ENCODE assay signal across 13 mouse cellular contexts in the genomic region with DNA sequence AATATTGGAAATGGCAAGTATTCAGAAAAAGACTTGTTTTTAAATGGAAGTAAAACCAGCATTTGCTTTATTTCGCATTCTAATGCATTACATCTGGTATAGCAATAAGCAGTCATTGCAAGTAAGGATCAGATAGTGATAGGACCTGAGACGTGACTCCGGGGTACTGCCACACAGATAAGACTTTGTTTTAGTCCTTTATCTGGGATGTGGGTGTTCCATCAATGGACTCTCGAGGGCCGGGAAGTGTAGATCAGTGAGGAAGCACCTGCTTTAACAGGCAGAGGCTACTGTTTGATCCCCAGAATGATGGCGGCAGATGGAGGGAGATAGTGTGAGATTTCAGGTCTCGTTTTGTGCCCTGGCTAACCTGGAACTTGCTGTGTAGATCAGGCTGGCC.
"Had no signal": no experiment of that assay in that cellular context is flagged by ENCODE, and none has a peak within 500 bp of the region (broad histone marks: within the 10 kb centered on the region; RNA-seq: fewer than 3 reads in every experiment).

No protein-coding gene starts in this region.

- H3K4me2 ChIP-seq: lung, embryonic 14.5 days; midbrain, embryonic 13.5 days; neural tube, embryonic 15.5 days had no signal

- ATAC-seq: intestine, embryonic 16.5 days; midbrain, embryonic 13.5 days had no signal

- H3K4me3 ChIP-seq: left cerebral cortex, adult 2 months; limb, embryonic 10.5 days; midbrain, embryonic 13.5 days; myocyte; neural tube, embryonic 15.5 days had no signal

- DNase-seq: kidney, adult 8-10 months; kidney, postnatal 25 days; lung, embryonic 14.5 days; lung, postnatal 10 days; thymus, postnatal 4 days had no signal

- H3K27me3 ChIP-seq: midbrain, embryonic 13.5 days; neural tube, embryonic 15.5 days had no signal

- H3K9me3 ChIP-seq: limb, embryonic 10.5 days; midbrain, embryonic 13.5 days; neural tube, embryonic 15.5 days had no signal

- H3K9ac ChIP-seq: lung, embryonic 14.5 days; midbrain, embryonic 13.5 days; neural tube, embryonic 15.5 days had no signal

- H3K27ac ChIP-seq: left cerebral cortex, adult 2 months; limb, embryonic 10.5 days; macrophage; midbrain, embryonic 13.5 days; neural tube, embryonic 15.5 days; stomach, postnatal 0 days had no signal

- H3K36me3 ChIP-seq: limb, embryonic 10.5 days; midbrain, embryonic 13.5 days; neural tube, embryonic 15.5 days had no signal
